Mouse (Mus musculus): Measurements from ENCODE around the gene Ibsp. TPM values are rescaled to one million over a fixed set of nuclear protein-coding genes. Genes with fewer than 3 reads are reported as not detected.

The Ibsp gene
- 0.02 and 0.12 TPM in 2 replicates for polyA plus RNA-seq (2012; rRNA removed)

GRCm38 (mm10) chr5:104298994-104299393, at the start of gene Ibsp:
Gene Ibsp, plus strand, starts transcription at chr5:104299171.

GRCm38 (mm10) chr5:104325029-104325428, 26.1 kb downstream of the Ibsp start, which contains the start of gene Mepe:
Gene Mepe, plus strand, starts transcription at chr5:104325329.

Other genes starting within 250 kb of the Ibsp start
- not detected in 2 replicates for gene Gm17660, start 221.6 kb upstream of the Ibsp start, polyA plus RNA-seq (2012; rRNA removed)
- 44.5 and 50.0 TPM in 2 replicates for gene Sparcl1, start 185.4 kb upstream of the Ibsp start, polyA plus RNA-seq (2012; rRNA removed)
- 0.04 TPM in 1 of 2 replicates, not detected in the other for gene Dspp, start 128.5 kb upstream of the Ibsp start, polyA plus RNA-seq (2012; rRNA removed)
- 0.21 and 0.62 TPM in 2 replicates for gene Dmp1, start 96.6 kb upstream of the Ibsp start, polyA plus RNA-seq (2012; rRNA removed)
- not detected in 2 replicates for gene Mepe, start 26.2 kb downstream of the Ibsp start, polyA plus RNA-seq (2012; rRNA removed)
- 4.4 and 6.9 TPM in 2 replicates for gene Spp1, start 135.9 kb downstream of the Ibsp start, polyA plus RNA-seq (2012; rRNA removed)
- gene Pkd2, start 160.3 kb downstream of the Ibsp start, polyA plus RNA-seq (2012; rRNA removed) = 39.0 and 48.9 TPM in 2 replicates
- 4.9 and 5.8 TPM in 2 replicates for gene BC005561, start 209.2 kb downstream of the Ibsp start, polyA plus RNA-seq (2012; rRNA removed)